Mouse (Mus musculus) frontal cortex, adult 2 months (tissue): Measurements from ENCODE around the gene Cox4i2. TPM values are rescaled to one million over a fixed set of nuclear protein-coding genes. Genes with fewer than 3 reads are reported as not detected.

ENCODE experiments used
- DNase-seq, 2 experiments: peaks; one replicate each; pipeline ENCODE4 v3.0.0; 2022; ENCODE audit warnings: low spot score in 1 of 2; ENCODE audit errors: extremely low spot score in 1 of 2
- polyA plus RNA-seq: library from polyadenylated mRNA; depleted of rRNA; stranded (reverse); fragments of >200 nt; gene quantifications from 2 replicates; pipeline ENCODE4 v1.2.3, GENCODE M21; 2012; rRNA removed

Cox4i2 gene
- polyA plus RNA-seq = 6.9 and 7.6 TPM in 2 replicates

- DNase-seq = no peak
Observed at GRCm38 (mm10) chr2:152753944-152754711, at the start of gene Cox4i2. Gene Cox4i2, plus strand, starts transcription at chr2:152754173.

GRCm38 (mm10) chr2:152704256-152704605, 49.7 kb upstream of the Cox4i2 start:
- DNase-seq = no peak

DNA sequence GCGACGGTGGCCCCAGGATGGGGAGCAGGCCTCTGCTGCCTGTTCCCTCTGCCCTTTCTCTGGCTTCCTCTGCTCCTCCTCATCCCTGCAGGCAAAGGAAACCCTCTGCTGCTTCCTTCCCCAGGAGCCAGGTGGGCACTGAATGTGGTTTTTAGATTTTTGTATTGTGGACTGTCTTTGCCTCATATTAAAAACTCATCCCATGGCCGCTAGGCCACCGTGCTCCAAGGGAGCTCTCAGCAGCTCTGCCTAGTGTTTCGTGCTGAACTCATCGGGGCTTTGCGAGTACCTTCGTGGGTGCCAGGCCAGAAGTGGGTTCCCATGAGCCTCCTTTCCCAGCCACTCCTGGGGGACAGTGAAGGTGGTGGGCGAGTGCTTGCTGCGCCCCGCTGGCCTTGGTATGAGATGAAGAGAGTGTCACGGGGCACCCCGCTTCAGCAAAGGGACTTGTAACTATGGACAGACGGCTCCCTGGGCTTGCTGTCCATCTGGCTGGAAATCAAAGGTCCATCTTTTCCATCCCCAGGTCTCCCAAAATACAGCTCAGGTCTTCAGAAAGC, 49.1 kb upstream of the Cox4i2 start:
- no peak for DNase-seq

DNA sequence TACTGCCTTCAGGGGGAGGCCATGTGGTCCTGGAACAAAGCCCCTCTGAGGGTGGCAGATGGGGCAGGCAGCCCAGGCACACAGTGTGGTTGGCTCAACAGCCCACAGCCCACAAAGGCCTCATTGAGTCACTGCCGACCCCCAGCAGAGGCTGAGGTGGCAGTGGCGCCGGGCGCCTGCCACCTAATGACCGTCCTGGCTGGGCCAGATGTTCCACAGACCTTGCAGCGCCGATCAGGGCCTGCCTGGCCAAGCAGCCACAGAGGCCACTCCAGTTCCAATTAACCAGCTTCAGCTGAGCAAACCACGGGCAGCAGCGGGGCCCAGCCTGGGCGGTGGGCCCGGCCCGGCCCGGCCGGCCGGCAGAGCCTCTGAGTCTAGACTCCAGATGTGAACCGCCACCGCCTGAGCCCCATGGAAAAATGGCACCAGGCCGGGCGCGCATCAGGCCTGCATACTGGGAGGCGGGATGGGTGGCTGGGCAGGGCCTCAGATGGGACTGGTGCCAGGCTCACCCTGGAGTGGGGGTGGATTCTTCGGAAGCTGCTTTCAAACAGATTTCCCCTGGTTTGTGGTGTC, 47.9 kb upstream of the Cox4i2 start:
- peak in 1 of 2 experiments; percentile 63 for DNase-seq

DNA sequence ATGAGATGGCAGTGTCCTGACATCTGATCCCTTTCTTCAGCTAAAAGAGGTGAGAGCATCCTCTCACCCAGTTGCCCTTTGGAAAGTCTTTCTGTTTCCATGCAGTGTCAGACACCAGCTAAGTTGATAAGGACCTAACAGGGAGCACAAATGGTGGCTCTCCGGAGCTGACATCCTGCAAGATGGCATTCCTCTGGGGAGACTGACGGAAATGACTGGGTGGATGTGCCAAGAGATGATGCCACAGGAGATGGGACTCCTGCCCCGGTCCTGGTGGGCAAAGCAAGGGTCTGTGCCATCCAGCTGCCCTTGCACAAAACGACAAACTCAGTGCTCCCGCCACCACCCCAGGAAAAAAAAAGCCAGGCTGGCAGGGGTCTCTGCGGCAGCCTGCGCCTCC, 46.8 kb upstream of the Cox4i2 start:
- DNase-seq = no peak

DNA sequence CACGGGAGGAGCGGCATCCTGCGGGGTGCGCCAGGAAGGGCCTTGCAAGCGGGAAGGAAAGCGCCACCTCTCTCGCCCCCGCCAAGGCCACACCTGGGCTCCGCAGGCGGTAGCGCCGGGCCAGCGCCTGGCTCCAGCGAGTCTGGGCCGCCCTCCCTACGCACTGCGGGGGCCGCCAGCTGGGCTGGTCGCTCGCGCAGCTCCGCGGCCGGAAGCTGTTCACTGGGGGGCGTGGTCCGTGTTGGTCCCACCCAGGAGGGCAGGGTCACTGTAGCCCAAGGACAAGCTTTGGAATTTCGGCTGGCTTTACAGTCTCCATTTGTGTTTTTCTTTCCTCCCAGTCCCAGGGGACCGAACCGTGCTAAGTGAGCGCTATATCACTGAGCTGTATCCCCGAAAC, 46.3 kb upstream of the Cox4i2 start:
- DNase-seq = peak; percentile 61 to 78

GRCm38 (mm10) chr2:152709066-152709465, 44.9 kb upstream of the Cox4i2 start:
- no peak for DNase-seq

DNA sequence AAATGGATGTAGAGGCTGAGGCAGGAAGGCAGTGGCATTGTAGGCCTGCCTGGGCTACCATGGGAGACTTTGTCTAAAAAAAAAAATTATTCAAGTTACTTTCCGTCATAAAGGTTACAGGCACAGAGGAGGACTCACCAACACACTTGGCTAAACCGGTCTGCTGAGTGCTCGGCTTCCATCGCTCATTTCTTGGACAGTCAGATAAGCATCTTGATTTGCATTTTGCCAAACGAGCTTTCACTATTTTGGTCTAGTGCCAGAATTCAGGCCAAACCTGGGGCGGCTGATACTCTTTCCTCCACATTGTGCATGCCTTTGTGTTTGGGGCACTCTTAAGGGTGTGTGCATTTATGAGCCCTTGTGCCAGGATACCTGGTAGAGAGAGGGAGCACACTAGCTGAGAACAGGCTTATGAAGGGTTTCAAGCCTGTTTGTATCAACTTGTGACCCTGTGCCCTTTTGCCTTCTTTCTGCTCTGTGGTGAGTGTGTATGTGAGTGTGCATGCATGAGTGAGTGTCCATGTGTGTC, 37.7 kb upstream of the Cox4i2 start:
- DNase-seq = no peak

GRCm38 (mm10) chr2:152717652-152718051, 36.3 kb upstream of the Cox4i2 start:
- DNase-seq = no peak

DNA sequence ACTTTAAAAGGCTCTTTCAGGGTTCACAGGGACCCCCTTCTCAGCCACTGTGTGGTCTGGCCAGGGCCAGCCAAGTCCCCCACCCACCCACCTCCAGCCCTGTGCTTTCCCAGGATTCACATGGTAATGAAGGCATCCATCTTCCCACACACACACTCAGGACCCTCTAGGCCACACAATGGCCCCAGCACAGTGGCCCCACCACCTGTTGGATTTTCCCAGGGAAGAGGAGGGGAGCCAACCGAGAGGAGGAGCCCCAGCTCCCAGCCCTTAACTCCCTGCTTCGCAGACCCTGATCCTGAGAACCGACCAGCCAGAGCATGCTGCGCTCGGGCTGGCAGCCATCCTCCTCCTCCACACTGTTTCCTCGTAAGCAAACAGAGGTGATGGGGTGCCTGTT, 35.9 kb upstream of the Cox4i2 start:
- DNase-seq = no peak

DNA sequence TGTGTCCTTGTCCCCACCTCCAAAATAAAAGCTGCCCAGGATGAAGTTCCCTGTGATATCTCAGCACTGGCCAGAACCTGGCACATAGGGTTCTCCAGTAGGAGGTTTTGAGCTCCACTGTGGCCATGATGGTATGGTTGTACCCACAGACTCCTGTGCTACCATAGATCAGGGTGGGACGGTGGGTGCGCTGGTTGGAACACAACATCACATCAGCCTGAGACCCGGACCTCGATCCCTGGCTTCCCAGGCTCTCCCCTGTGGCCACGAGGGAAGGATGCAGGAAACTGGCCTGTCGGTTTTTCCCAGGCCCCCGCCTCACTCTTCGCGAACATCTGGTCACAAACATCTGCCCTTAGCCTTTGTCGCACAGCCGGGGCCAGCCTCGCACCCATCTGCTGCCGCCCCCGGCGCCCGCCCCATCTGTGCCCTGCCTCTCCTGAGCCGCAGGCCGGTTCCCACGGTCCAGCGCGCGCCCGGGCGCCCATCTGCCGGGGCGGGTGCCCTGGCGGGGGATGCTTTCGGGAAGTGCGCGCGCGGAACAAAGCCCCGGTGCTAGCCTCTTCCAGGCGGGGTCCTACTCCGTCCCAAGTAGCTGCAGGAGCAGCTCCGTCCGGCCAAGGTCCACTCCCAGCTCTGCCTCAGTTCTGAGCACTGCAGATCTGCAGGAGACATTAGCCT, 30.2 kb upstream of the Cox4i2 start:
- DNase-seq = no peak

DNA sequence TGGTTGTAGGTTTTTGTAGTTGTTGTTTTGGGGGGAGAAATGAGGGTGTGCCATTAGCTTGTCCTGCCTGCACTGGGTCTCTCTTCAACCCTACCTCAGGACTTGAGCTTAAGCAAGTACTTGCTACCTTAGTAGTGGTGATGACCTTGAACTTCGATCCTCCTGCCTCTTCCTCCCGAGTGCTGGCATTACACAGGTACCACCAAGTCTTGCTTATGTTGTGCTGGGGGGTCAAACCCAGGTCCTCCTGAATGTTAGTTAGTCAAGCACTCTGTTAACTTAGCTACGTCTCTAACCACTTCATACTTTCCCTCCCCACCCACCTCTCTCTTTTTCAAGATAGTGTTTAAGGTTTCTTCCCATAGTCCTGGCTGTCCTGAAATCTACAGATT, 29.6 kb upstream of the Cox4i2 start:
- no peak for DNase-seq

GRCm38 (mm10) chr2:152725178-152725750, 28.7 kb upstream of the Cox4i2 start:
- no peak for DNase-seq

- DNase-seq = no peak
Observed at GRCm38 (mm10) chr2:152726213-152726612, 27.8 kb upstream of the Cox4i2 start.

DNA sequence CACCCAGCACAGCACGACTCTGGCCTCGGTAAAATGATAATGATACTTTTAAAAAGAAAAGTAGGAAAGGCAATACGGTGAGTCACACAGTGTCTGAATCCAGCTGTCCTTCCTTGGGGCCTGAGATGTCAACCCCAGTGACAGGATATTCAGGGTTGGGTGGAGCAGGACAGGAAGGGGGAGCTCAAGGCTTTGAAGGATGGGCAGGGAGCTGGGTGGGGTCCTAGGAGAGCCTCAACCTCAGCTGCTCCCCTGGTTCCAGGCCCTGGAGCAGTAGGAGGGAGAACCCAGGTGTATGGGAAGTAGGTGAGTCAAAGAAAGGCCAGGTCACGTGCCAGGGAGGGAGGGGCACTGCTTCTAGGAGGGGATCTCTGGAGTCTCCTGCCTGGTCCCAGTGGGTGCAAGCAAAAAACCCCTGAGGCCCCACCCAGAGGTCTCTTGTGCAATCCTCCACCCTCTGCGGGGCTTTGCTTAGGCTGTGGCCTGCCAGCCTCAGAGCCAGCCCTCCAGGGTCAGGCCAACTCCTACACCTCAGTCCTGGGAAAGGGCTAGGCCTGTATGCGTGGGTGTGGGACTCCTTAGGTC, 27.1 kb upstream of the Cox4i2 start:
- DNase-seq = no peak

GRCm38 (mm10) chr2:152727795-152728510, 26.0 kb upstream of the Cox4i2 start:
- no peak for DNase-seq

GRCm38 (mm10) chr2:152728594-152728993, 25.4 kb upstream of the Cox4i2 start:
- no peak for DNase-seq

GRCm38 (mm10) chr2:152729013-152729635, 24.8 kb upstream of the Cox4i2 start:
- no peak for DNase-seq

DNA sequence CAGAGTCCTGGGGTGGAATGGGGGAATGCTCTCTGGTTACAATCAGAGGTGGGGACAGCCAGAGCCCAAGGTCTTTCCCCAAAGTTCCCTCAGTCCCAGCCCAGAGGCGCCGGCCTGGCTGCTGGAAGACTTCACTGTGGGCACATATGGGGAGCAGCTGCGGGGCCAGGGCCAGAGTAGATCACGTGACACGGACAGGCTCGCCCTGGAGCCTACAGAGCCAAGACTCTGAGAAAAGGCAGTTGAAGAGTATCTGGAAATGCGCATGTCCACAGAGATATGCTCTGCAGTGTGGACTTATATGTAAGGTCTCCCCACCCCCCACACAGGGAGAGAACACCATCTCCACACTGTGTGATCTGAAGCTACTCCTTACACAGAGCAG, 24.3 kb upstream of the Cox4i2 start:
- no peak for DNase-seq

DNA sequence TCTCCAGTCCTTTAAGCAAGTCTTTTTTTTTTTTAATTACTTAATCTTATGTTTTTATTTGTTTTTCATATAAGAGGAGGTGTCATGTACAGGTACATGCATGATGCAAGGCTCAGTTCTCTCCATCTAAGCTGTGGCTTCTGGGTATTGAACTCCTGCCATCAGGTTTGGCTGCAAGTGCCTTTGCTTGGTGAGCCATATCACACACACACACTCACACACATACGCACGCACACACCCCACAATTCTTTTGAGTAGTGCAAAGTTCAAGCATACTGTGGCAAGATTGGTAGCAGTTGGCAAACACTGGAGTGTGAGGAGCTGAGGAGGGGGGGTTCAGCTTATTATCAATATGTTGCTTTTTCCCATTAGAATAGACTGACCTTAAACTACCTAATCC, 20.8 kb upstream of the Cox4i2 start:
- DNase-seq = no peak
